ENCODE assay signal across 15 mouse cellular contexts in genomic region chr10:84641576-84641975, GRCm38 (mm10). TPM values are rescaled to one million over a fixed set of nuclear protein-coding genes. Genes with fewer than 3 reads are reported as not detected.
DNase-seq lines count a peak whose midpoint lies in the region; ATAC-seq and TF ChIP-seq lines count a peak whose summit lies in the region.
"Had no signal": no experiment of that assay in that cellular context is flagged by ENCODE, and none has a peak within 500 bp of the region (broad histone marks: within the 10 kb centered on the region; RNA-seq: fewer than 3 reads in every experiment).

No protein-coding gene starts in this region.

- no peak for TF ChIP-seq POLR2A in MEL (IDR thresholded peaks at IDR 0.05; ENCODE audit: control insufficient read depth in 1 of 2, insufficient read depth in 1 of 2, low read depth in 1 of 2, low read length in 2 of 2, poor library complexity in 1 of 2)

- no peak for ATAC-seq in hindbrain, embryonic 11.5 days (ENCODE audit: low FRiP score)
- ATAC-seq in hindbrain, embryonic 12.5 days (ENCODE audit: low FRiP score): no peak
- ATAC-seq in liver, postnatal 0 days: no peak
- ATAC-seq in liver, embryonic 12.5 days: no peak
- ATAC-seq: hindbrain, embryonic 16.5 days had no signal

- no peak overlapping the region for H3K4me2 ChIP-seq in hindbrain, embryonic 11.5 days (replicated peaks; ENCODE audit: low read depth, low read length)
- no peak overlapping the region for H3K4me2 ChIP-seq in hindbrain, embryonic 12.5 days (replicated peaks)
- no peak overlapping the region for H3K4me2 ChIP-seq in liver, postnatal 0 days (ENCODE audit: low read depth, low read length)
- H3K4me2 ChIP-seq in liver, embryonic 12.5 days: no peak overlapping the region
- H3K4me2 ChIP-seq: embryonic facial prominence, embryonic 15.5 days had no signal

- no peak overlapping the region for H3K9ac ChIP-seq in hindbrain, embryonic 11.5 days (ENCODE audit: low read depth, low read length)
- H3K9ac ChIP-seq in hindbrain, embryonic 12.5 days: no peak overlapping the region
- no peak overlapping the region for H3K9ac ChIP-seq in liver, postnatal 0 days (replicated peaks)
- no peak overlapping the region for H3K9ac ChIP-seq in liver, embryonic 12.5 days
- no peak overlapping the region for H3K9ac ChIP-seq in MEL (ENCODE audit: control insufficient read depth, low read depth, low read length, poor library complexity, severe bottlenecking)
- H3K9ac ChIP-seq: embryonic facial prominence, embryonic 15.5 days had no signal

- WGBS in hindbrain, embryonic 11.5 days: 85% methylated on average over 2 of the region's 2 CpGs
- 86% methylated on average over 2 of the region's 2 CpGs for WGBS in hindbrain, embryonic 12.5 days
- WGBS in liver, postnatal 0 days (ENCODE audit: insufficient replicate concordance): 80% methylated on average over 2 of the region's 2 CpGs
- 73% methylated on average over 2 of the region's 2 CpGs for WGBS in liver, embryonic 12.5 days (ENCODE audit: insufficient replicate concordance)

- DNase-seq in hindbrain, embryonic 11.5 days (ENCODE audit: low spot score): peak; percentile 34
- no peak for DNase-seq in liver, postnatal 0 days
- DNase-seq in MEL (ENCODE audit: low read depth, low spot score): no peak
- peak; percentile 44 for DNase-seq in brain, adult 2 months (ENCODE audit: low read depth, low spot score)
- no peak for DNase-seq in gastrocnemius, postnatal 10 days
- DNase-seq: adrenal gland, adult 8-10 months; cerebellum, adult 9-11 months; gastrocnemius, postnatal 36 days; kidney, adult 9 months; right cerebral cortex, postnatal 14 days had no signal

- H3K27me3 ChIP-seq in hindbrain, embryonic 11.5 days (ENCODE audit: control insufficient read depth, insufficient read depth, low read length): no peaks in the 10 kb centered on the region
- no peaks in the 10 kb centered on the region for H3K27me3 ChIP-seq in hindbrain, embryonic 12.5 days
- H3K27me3 ChIP-seq in liver, postnatal 0 days (ENCODE audit: insufficient read depth, low read length): no peaks in the 10 kb centered on the region
- no peaks in the 10 kb centered on the region for H3K27me3 ChIP-seq in liver, embryonic 12.5 days (replicated peaks)
- no peaks in the 10 kb centered on the region for H3K27me3 ChIP-seq in MEL (ENCODE audit: control insufficient read depth in 1 of 2, insufficient read depth in 2 of 2, low read length in 2 of 2)
- H3K27me3 ChIP-seq: embryonic facial prominence, embryonic 15.5 days; megakaryocyte, embryonic 14.5 days had no signal

- H3K27ac ChIP-seq in hindbrain, embryonic 11.5 days (ENCODE audit: low read depth, low read length): no peak overlapping the region
- no peak overlapping the region for H3K27ac ChIP-seq in hindbrain, embryonic 12.5 days
- H3K27ac ChIP-seq in liver, postnatal 0 days (ENCODE audit: low read depth): no peak overlapping the region
- H3K27ac ChIP-seq in liver, embryonic 12.5 days: no peak overlapping the region
- no peak overlapping the region for H3K27ac ChIP-seq in MEL (ENCODE audit: control insufficient read depth, low read depth, low read length)
- H3K27ac ChIP-seq: embryonic facial prominence, embryonic 15.5 days had no signal

- H3K9me3 ChIP-seq in hindbrain, embryonic 11.5 days (ENCODE audit: control insufficient read depth, low read length): no peaks in the 10 kb centered on the region
- H3K9me3 ChIP-seq in hindbrain, embryonic 12.5 days (replicated peaks): no peaks in the 10 kb centered on the region
- H3K9me3 ChIP-seq in liver, postnatal 0 days (ENCODE audit: low read length): no peaks in the 10 kb centered on the region
- no peaks in the 10 kb centered on the region for H3K9me3 ChIP-seq in liver, embryonic 12.5 days (replicated peaks)
- H3K9me3 ChIP-seq in MEL (replicated peaks; ENCODE audit: insufficient read depth, low read length): no peaks in the 10 kb centered on the region
- H3K9me3 ChIP-seq: embryonic facial prominence, embryonic 15.5 days; megakaryocyte, embryonic 14.5 days had no signal

- no peak; the same call in 1 of the 2 replicates for TF ChIP-seq RAD21 in MEL (IDR thresholded peaks at IDR 0.05; ENCODE audit: low read depth, low read length)

- 0 out of 2 replicates have a peak, but pooled peaks cover 2% of the 10 kb centered on the region for H3K36me3 ChIP-seq in hindbrain, embryonic 11.5 days (ENCODE audit: control insufficient read depth, insufficient read depth, low read length)
- H3K36me3 ChIP-seq in hindbrain, embryonic 12.5 days: peaks cover 36% of the 10 kb centered on the region
- peaks cover 42% of the 10 kb centered on the region for H3K36me3 ChIP-seq in liver, postnatal 0 days (replicated peaks; ENCODE audit: insufficient read depth, low read length)
- peaks cover 71% of the 10 kb centered on the region for H3K36me3 ChIP-seq in liver, embryonic 12.5 days
- H3K36me3 ChIP-seq in MEL (ENCODE audit: control insufficient read depth in 1 of 2, insufficient read depth in 2 of 2, low read length in 2 of 2): peaks cover 9 to 17% of the 10 kb centered on the region in 2 experiments

- H3K79me2 ChIP-seq in MEL (ENCODE audit: control insufficient read depth, insufficient read depth, low read length, poor library complexity): no peaks in the 10 kb centered on the region

- TF ChIP-seq CTCF in liver, postnatal 0 days (IDR thresholded peaks at IDR 0.05; ENCODE audit: low read depth): peak; percentile 46
- TF ChIP-seq CTCF in MEL (IDR thresholded peaks at IDR 0.05 in 2 of 3, conservative IDR thresholded peaks at IDR 0.05 in 1 of 3; ENCODE audit: control insufficient read depth in 1 of 3, insufficient read depth in 1 of 3, low read depth in 2 of 3, low read length in 3 of 3, poor library complexity in 1 of 3, severe bottlenecking in 1 of 3): no peak; a peak in 1 of 6 replicates

- H3K4me3 ChIP-seq in hindbrain, embryonic 11.5 days (ENCODE audit: low read depth, low read length): no peak overlapping the region
- no peak overlapping the region for H3K4me3 ChIP-seq in hindbrain, embryonic 12.5 days
- H3K4me3 ChIP-seq in liver, postnatal 0 days (ENCODE audit: low read depth, low read length): no peak overlapping the region
- no peak overlapping the region for H3K4me3 ChIP-seq in liver, embryonic 12.5 days
- H3K4me3 ChIP-seq in MEL (ENCODE audit: control insufficient read depth in 1 of 2, insufficient read depth in 1 of 2, low read depth in 2 of 2, low read length in 2 of 2): no peak overlapping the region
- H3K4me3 ChIP-seq: embryonic facial prominence, embryonic 15.5 days; megakaryocyte, embryonic 14.5 days had no signal

- no peaks in the 10 kb centered on the region for H3K4me1 ChIP-seq in hindbrain, embryonic 11.5 days (replicated peaks; ENCODE audit: control insufficient read depth, insufficient read depth, low read length)
- no peaks in the 10 kb centered on the region for H3K4me1 ChIP-seq in hindbrain, embryonic 12.5 days
- peaks cover 7% of the 10 kb centered on the region; the same call in 1 of the 2 replicates for H3K4me1 ChIP-seq in liver, postnatal 0 days (ENCODE audit: insufficient read depth)
- peaks cover 27% of the 10 kb centered on the region for H3K4me1 ChIP-seq in liver, embryonic 12.5 days
- peaks cover 9 to 13% of the 10 kb centered on the region in 2 experiments for H3K4me1 ChIP-seq in MEL (ENCODE audit: control insufficient read depth in 1 of 2, insufficient read depth in 2 of 2, low read length in 2 of 2)
- H3K4me1 ChIP-seq: embryonic facial prominence, embryonic 15.5 days had no signal

- no peak for TF ChIP-seq EP300 in liver, postnatal 0 days (IDR thresholded peaks at IDR 0.05; ENCODE audit: low read depth)
- TF ChIP-seq EP300 in MEL (IDR thresholded peaks at IDR 0.05; ENCODE audit: low read depth in 1 of 2, low read length in 2 of 2): no peak

TF ChIP-seq in MEL, 35 proteins besides CTCF, POLR2A, EP300 and RAD21:
- TF ChIP-seq TBP (IDR thresholded peaks at IDR 0.05; ENCODE audit: low read depth, low read length) (no peak), TCF12 (IDR thresholded peaks at IDR 0.05; ENCODE audit: low read depth, low read length) (no peak), SMC3 (IDR thresholded peaks at IDR 0.05; ENCODE audit: low read depth, low read length) (0 out of 2 replicates have a peak, but pooled peaks have one; percentile 7)
TF ChIP-seq in MEL: peak in this region for 1.

RNA-seq across cellular contexts. Expression of gene Polr3b, which starts 19.5 kb away (rescaled TPM):
- polyA plus RNA-seq in hindbrain, embryonic 11.5 days (2014; fragmentation: Nextera tagmentation; extraction: Ambion mirVana): 18.2 and 19.5 TPM in 2 replicates
- 19.3 and 22.9 TPM in 2 replicates for polyA plus RNA-seq in hindbrain, embryonic 12.5 days (2016; fragmentation: Nextera tagmentation; extraction: Ambion mirVana)
- polyA plus RNA-seq in liver, postnatal 0 days (2015; fragmentation: Nextera tagmentation; extraction: Ambion mirVana): 2.8 and 3.9 TPM in 2 replicates
- polyA plus RNA-seq in liver, embryonic 12.5 days (2016; fragmentation: Nextera tagmentation; extraction: Ambion mirVana): 9.9 and 11.3 TPM in 2 replicates
- total RNA-seq in MEL (2012; rRNA removed): 19.8 and 20.6 TPM in 2 replicates
- polyA plus RNA-seq in MEL (2012; ENCODE audit: insufficient read depth in 1 of 2, insufficient read length in 2 of 2, low read depth in 1 of 2, low replicate concordance in 2 of 2, missing spikeins in 1 of 2): 10 to 100 TPM in 1 of 2 experiments, not detected in 1; 24.2 TPM
- 10 to 100 TPM; 14.6 to 15.7 TPM for total RNA-seq in gastrocnemius, postnatal 10 days (2021)

Comparison
In these comparisons a context has a peak if more than half of its experiments do, and no peak if none do; other contexts are left out.
1. DNase-seq: peak in hindbrain, embryonic 11.5 days (single experiment) and brain, adult 2 months (single experiment); none in liver, postnatal 0 days (single experiment), MEL (single experiment) and gastrocnemius, postnatal 10 days (single experiment).